Mouse (Mus musculus): ENCODE data around the gene Krtap4-13. TPM values are rescaled to one million over a fixed set of nuclear protein-coding genes. Genes with fewer than 3 reads are reported as not detected.
"Not testable (repeated sequence)": the region's sequence is repeated elsewhere in the genome, so short reads cannot be mapped to it uniquely, and the experiment has no call there.

Krtap4-13 gene
- not detected in 2 replicates for polyA plus RNA-seq (2012; rRNA removed)
- not detected in 2 replicates for polyA plus RNA-seq (2014; fragmentation: Nextera tagmentation; extraction: Ambion mirVana)

- not testable (repeated sequence) for H3K9ac ChIP-seq (replicated peaks); H3K27me3 ChIP-seq (ENCODE audit: control insufficient read depth, insufficient read depth, low read length); H3K4me2 ChIP-seq (ENCODE audit: low read depth); DNase-seq (ENCODE audit: low read depth in 3 of 3, low spot score in 3 of 3); H3K4me3 ChIP-seq (ENCODE audit: insufficient read depth in 1 of 2, low read depth in 2 of 2, low read length in 2 of 2); H3K36me3 ChIP-seq (replicated peaks; ENCODE audit: control insufficient read depth, insufficient read depth, low read depth); ATAC-seq (ENCODE audit: insufficient read depth); H3K9me3 ChIP-seq (ENCODE audit: control insufficient read depth, low read length); H3K27ac ChIP-seq; H3K4me1 ChIP-seq (replicated peaks; ENCODE audit: control insufficient read depth in 2 of 2, insufficient read depth in 2 of 2, low read length in 1 of 2)
Observed at GRCm38 (mm10) chr11:99809792-99810191, at the start of gene Krtap4-13. TSS of gene Krtap4-13 (minus strand) at chr11:99809892.

DNA sequence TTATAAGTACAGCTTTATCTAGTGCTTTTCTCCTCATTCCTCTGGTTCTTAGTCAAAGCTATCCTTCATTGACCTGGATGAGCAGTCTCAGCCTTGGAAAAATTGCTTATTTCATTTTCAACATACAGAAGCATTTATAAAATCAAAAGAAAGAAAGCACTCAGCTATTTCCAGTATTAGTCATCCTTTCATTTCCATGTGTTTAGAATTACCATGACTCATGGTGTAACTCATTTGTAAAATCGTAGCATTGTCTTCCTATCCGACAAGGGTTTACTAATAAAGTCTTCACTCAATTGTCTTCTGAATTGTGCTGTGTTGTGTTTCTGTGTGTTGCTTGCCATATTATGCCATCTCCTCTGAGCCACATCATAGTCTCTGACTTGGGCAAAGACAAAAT lies 49.1 kb upstream of the Krtap4-13 start:
- Histone ChIP-seq H3K27ac (no peak overlapping the region), H3K9me3 (ENCODE audit: control insufficient read depth, low read length) (no peaks in the 10 kb centered on the region), H3K4me1 (replicated peaks; ENCODE audit: control insufficient read depth in 2 of 2, insufficient read depth in 2 of 2, low read length in 1 of 2) (no peaks in the 10 kb centered on the region), H3K36me3 (replicated peaks; ENCODE audit: control insufficient read depth, insufficient read depth, low read depth) (no peaks in the 10 kb centered on the region), H3K9ac (replicated peaks) (no peak overlapping the region), H3K4me3 (ENCODE audit: insufficient read depth in 1 of 2, low read depth in 2 of 2, low read length in 2 of 2) (no peak overlapping the region), H3K27me3 (ENCODE audit: control insufficient read depth, insufficient read depth, low read length) (no peaks in the 10 kb centered on the region), H3K4me2 (ENCODE audit: low read depth) (no peak overlapping the region)
- ATAC-seq (ENCODE audit: insufficient read depth) (no peak), DNase-seq (ENCODE audit: low read depth in 3 of 3, low spot score in 3 of 3) (no peak)
- TF ChIP-seq CTCF (IDR thresholded peaks at IDR 0.05; ENCODE audit: low read depth) (no peak), EP300 (IDR thresholded peaks at IDR 0.05; ENCODE audit: low read depth) (no peak)
- 52% methylated on average over 2 of the region's 2 CpGs for WGBS (ENCODE audit: insufficient replicate concordance)

- ATAC-seq (ENCODE audit: insufficient read depth) (no peak), DNase-seq (ENCODE audit: low read depth in 3 of 3, low spot score in 3 of 3) (no peak)
- Histone ChIP-seq H3K4me1 (replicated peaks; ENCODE audit: control insufficient read depth in 2 of 2, insufficient read depth in 2 of 2, low read length in 1 of 2) (no peaks in the 10 kb centered on the region), H3K27ac (no peak within 1 kb of the TSS), H3K36me3 (replicated peaks; ENCODE audit: control insufficient read depth, insufficient read depth, low read depth) (no peaks in the 10 kb centered on the region), H3K4me3 (ENCODE audit: insufficient read depth in 1 of 2, low read depth in 2 of 2, low read length in 2 of 2) (no peak within 1 kb of the TSS), H3K9me3 (ENCODE audit: control insufficient read depth, low read length) (no peaks in the 10 kb centered on the region), H3K9ac (replicated peaks) (no peak within 1 kb of the TSS), H3K27me3 (ENCODE audit: control insufficient read depth, insufficient read depth, low read length) (no peaks in the 10 kb centered on the region), H3K4me2 (ENCODE audit: low read depth) (no peak within 1 kb of the TSS)
- TF ChIP-seq EP300 (IDR thresholded peaks at IDR 0.05; ENCODE audit: low read depth) (no peak), CTCF (IDR thresholded peaks at IDR 0.05; ENCODE audit: low read depth) (no peak)
- 52% methylated on average over 2 of the region's 2 CpGs for WGBS (ENCODE audit: insufficient replicate concordance)
Observed at GRCm38 (mm10) chr11:99857617-99858016, 47.9 kb upstream of the Krtap4-13 start, which contains the start of gene Gm11568. TSS of gene Gm11568 (plus strand) at chr11:99857917.

- Histone ChIP-seq H3K36me3 (replicated peaks; ENCODE audit: control insufficient read depth, insufficient read depth, low read depth) (no peaks in the 10 kb centered on the region), H3K4me3 (ENCODE audit: insufficient read depth in 1 of 2, low read depth in 2 of 2, low read length in 2 of 2) (no peak overlapping the region), H3K27ac (no peak overlapping the region), H3K9me3 (ENCODE audit: control insufficient read depth, low read length) (no peaks in the 10 kb centered on the region), H3K27me3 (ENCODE audit: control insufficient read depth, insufficient read depth, low read length) (no peaks in the 10 kb centered on the region), H3K4me1 (replicated peaks; ENCODE audit: control insufficient read depth in 2 of 2, insufficient read depth in 2 of 2, low read length in 1 of 2) (no peaks in the 10 kb centered on the region), H3K4me2 (ENCODE audit: low read depth) (no peak overlapping the region), H3K9ac (replicated peaks) (no peak overlapping the region)
- TF ChIP-seq EP300 (IDR thresholded peaks at IDR 0.05; ENCODE audit: low read depth), result no peak
- peak; percentile 44; the same call in 1 of the 2 replicates for TF ChIP-seq CTCF (IDR thresholded peaks at IDR 0.05; ENCODE audit: low read depth)
- WGBS (ENCODE audit: insufficient replicate concordance), result 51% methylated on average over 3 of the region's 3 CpGs
- no peak for DNase-seq (ENCODE audit: low read depth in 3 of 3, low spot score in 3 of 3)
- no peak for ATAC-seq (ENCODE audit: insufficient read depth)
Observed at GRCm38 (mm10) chr11:99854121-99854520, 44.4 kb upstream of the Krtap4-13 start.

DNA sequence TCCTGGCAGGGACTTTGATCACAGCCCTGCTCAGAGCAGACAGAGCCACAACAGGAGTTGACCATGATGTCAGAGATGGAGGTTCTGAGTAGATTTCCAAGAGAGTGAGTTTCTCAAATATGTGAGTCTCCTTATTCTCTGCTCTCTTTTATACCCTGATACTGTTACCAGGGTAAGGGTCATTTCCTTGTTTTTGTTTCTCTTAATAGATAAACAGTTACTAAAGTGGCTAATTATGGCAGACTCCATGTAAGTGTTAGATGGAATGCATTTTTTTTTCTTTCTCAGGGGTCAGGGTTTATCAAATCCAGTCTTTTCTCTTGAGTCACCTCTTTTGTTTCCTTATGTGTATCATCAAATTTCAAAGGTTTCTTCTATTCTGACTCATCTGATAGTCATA lies 41.8 kb upstream of the Krtap4-13 start, which contains the start of gene Krtap4-16:
TSS of gene Krtap4-16 (minus strand) at position 101 of the 400 bp plus-strand sequence.
- DNase-seq (ENCODE audit: low read depth in 3 of 3, low spot score in 3 of 3) (no peak), ATAC-seq (ENCODE audit: insufficient read depth) (no peak)
- no peak within 1 kb of the TSS for H3K4me2 ChIP-seq (ENCODE audit: low read depth)
- H3K27ac ChIP-seq, result no peak within 1 kb of the TSS
- no peaks in the 10 kb centered on the region for H3K4me1 ChIP-seq (replicated peaks; ENCODE audit: control insufficient read depth in 2 of 2, insufficient read depth in 2 of 2, low read length in 1 of 2)
- H3K36me3 ChIP-seq (replicated peaks; ENCODE audit: control insufficient read depth, insufficient read depth, low read depth), result no peaks in the 10 kb centered on the region
- H3K9ac ChIP-seq (replicated peaks), result no peak within 1 kb of the TSS
- H3K4me3 ChIP-seq (ENCODE audit: insufficient read depth in 1 of 2, low read depth in 2 of 2, low read length in 2 of 2), result no peak within 1 kb of the TSS
- no peak for TF ChIP-seq CTCF (IDR thresholded peaks at IDR 0.05; ENCODE audit: low read depth)
- TF ChIP-seq EP300 (IDR thresholded peaks at IDR 0.05; ENCODE audit: low read depth), result no peak
- no peaks in the 10 kb centered on the region for H3K27me3 ChIP-seq (ENCODE audit: control insufficient read depth, insufficient read depth, low read length)
- H3K9me3 ChIP-seq (ENCODE audit: control insufficient read depth, low read length), result no peaks in the 10 kb centered on the region

All from liver, embryonic 14.5 days (tissue).